Mouse (Mus musculus) liver, embryonic 14.5 days (tissue): ENCODE results near the gene Plaur.

Source experiments
- CTCF ChIP-seq: IDR thresholded peaks from 2 replicates; pipeline ENCODE4 v1.5.1; 2016; ENCODE audit warnings: antibody characterized with exemption, low read depth, control low read depth
- EP300 ChIP-seq: IDR thresholded peaks from 2 replicates; pipeline ENCODE4 v1.6.1; 2016; ENCODE audit warnings: antibody characterized with exemption, low read depth

- TF ChIP-seq EP300, result no peak
- no peak for TF ChIP-seq CTCF
These were observed 45.4 kb downstream of the Plaur start for GRCm38 (mm10) chr7:24507726-24508114.
